ENCODE assay signal across 8 mouse cellular contexts in genomic region chr4:43577237-43577881, GRCm38 (mm10). TPM values are rescaled to one million over a fixed set of nuclear protein-coding genes. Genes with fewer than 3 reads are reported as not detected.
DNase-seq lines count a peak whose midpoint lies in the region; ATAC-seq lines count a peak whose summit lies in the region.

No protein-coding gene starts in this region.

- no peak overlapping the region for H3K27ac ChIP-seq in kidney, embryonic 15.5 days
- peak overlapping the region; percentile 35; the same call in 1 of the 2 replicates for H3K27ac ChIP-seq in brown adipose tissue, adult 24 weeks (replicated peaks; ENCODE audit: low read depth, low read length)
- H3K27ac ChIP-seq in hindbrain, embryonic 14.5 days, result no peak overlapping the region
- H3K27ac ChIP-seq in midbrain, embryonic 14.5 days (replicated peaks; ENCODE audit: low read depth, low read length), result no peak overlapping the region

- no peak for ATAC-seq in kidney, embryonic 15.5 days (replicated peaks; ENCODE audit: low FRiP score)
- no peak for ATAC-seq in hindbrain, embryonic 14.5 days (ENCODE audit: low FRiP score)
- no peak for ATAC-seq in midbrain, embryonic 14.5 days (ENCODE audit: low FRiP score, low TSS enrichment)
- ATAC-seq in activated CD4-positive, CD25-positive, alpha-beta regulatory T cell, adult 4 months, result no peak

- H3K27me3 ChIP-seq in kidney, embryonic 15.5 days, result no peaks in the 10 kb centered on the region
- H3K27me3 ChIP-seq in hindbrain, embryonic 14.5 days (ENCODE audit: control insufficient read depth, insufficient read depth, low read length), result no peaks in the 10 kb centered on the region
- no peaks in the 10 kb centered on the region for H3K27me3 ChIP-seq in midbrain, embryonic 14.5 days (ENCODE audit: control insufficient read depth, insufficient read depth, low read length)

- H3K4me3 ChIP-seq in kidney, embryonic 15.5 days (replicated peaks), result peak overlapping the region; percentile 62
- H3K4me3 ChIP-seq in brown adipose tissue, adult 24 weeks (ENCODE audit: insufficient read depth, low read depth, low read length), result peak overlapping the region; percentile 85
- H3K4me3 ChIP-seq in hindbrain, embryonic 14.5 days (replicated peaks; ENCODE audit: low read length), result peak overlapping the region; percentile 94
- H3K4me3 ChIP-seq in midbrain, embryonic 14.5 days (replicated peaks; ENCODE audit: low read depth, low read length), result peak overlapping the region; percentile 85

- H3K4me2 ChIP-seq in kidney, embryonic 15.5 days, result peak overlapping the region; percentile 81
- H3K4me2 ChIP-seq in hindbrain, embryonic 14.5 days (replicated peaks), result peak overlapping the region; percentile 98
- H3K4me2 ChIP-seq in midbrain, embryonic 14.5 days (ENCODE audit: low read length), result peak overlapping the region; percentile 83

- DNase-seq in kidney, postnatal 36 days, result no peak
- DNase-seq in hindbrain, embryonic 14.5 days (ENCODE audit: low spot score), result no peak
- no peak for DNase-seq in midbrain, embryonic 14.5 days
- no peak for DNase-seq in layer of hippocampus, adult 9-10 months (ENCODE audit: low spot score)
- DNase-seq in kidney, adult 9 months, result no peak

- H3K9ac ChIP-seq in kidney, embryonic 15.5 days, result peak overlapping the region; percentile 72
- peak overlapping the region; percentile 89 for H3K9ac ChIP-seq in hindbrain, embryonic 14.5 days
- peak overlapping the region; percentile 88 for H3K9ac ChIP-seq in midbrain, embryonic 14.5 days (replicated peaks; ENCODE audit: low read length)

- peaks cover 44% of the 10 kb centered on the region for H3K36me3 ChIP-seq in kidney, embryonic 15.5 days
- peaks cover 40% of the 10 kb centered on the region for H3K36me3 ChIP-seq in hindbrain, embryonic 14.5 days (replicated peaks; ENCODE audit: control insufficient read depth, insufficient read depth)
- H3K36me3 ChIP-seq in midbrain, embryonic 14.5 days (ENCODE audit: control insufficient read depth, insufficient read depth, low read length), result peaks cover 38% of the 10 kb centered on the region

- H3K9me3 ChIP-seq in kidney, embryonic 15.5 days (replicated peaks), result no peaks in the 10 kb centered on the region
- H3K9me3 ChIP-seq in hindbrain, embryonic 14.5 days (ENCODE audit: control insufficient read depth, low read length), result no peaks in the 10 kb centered on the region
- no peaks in the 10 kb centered on the region for H3K9me3 ChIP-seq in midbrain, embryonic 14.5 days (ENCODE audit: control insufficient read depth, low read length)

- peaks cover 45% of the 10 kb centered on the region for H3K4me1 ChIP-seq in kidney, embryonic 15.5 days
- H3K4me1 ChIP-seq in brown adipose tissue, adult 24 weeks (ENCODE audit: control insufficient read depth, insufficient read depth, insufficient read length, low read length), result peaks cover 6% of the 10 kb centered on the region; the same call in 1 of the 2 replicates
- H3K4me1 ChIP-seq in hindbrain, embryonic 14.5 days (replicated peaks; ENCODE audit: control insufficient read depth, insufficient read depth, low read length), result peaks cover 48% of the 10 kb centered on the region
- H3K4me1 ChIP-seq in midbrain, embryonic 14.5 days (ENCODE audit: control insufficient read depth, insufficient read depth, low read length), result peaks cover 39% of the 10 kb centered on the region

- 38% methylated on average over 8 of the region's 8 CpGs for WGBS in kidney, embryonic 15.5 days
- WGBS in hindbrain, embryonic 14.5 days, result 52% methylated on average over 8 of the region's 8 CpGs
- WGBS in midbrain, embryonic 14.5 days, result 62% methylated on average over 8 of the region's 8 CpGs

RNA-seq across cellular contexts. Expression of gene Rgp1, which starts 1.2 kb away (rescaled TPM):
- polyA plus RNA-seq in kidney, embryonic 15.5 days (2015; fragmentation: Nextera tagmentation; extraction: Ambion mirVana), result 29.3 and 30.7 TPM in 2 replicates
- polyA plus RNA-seq in brown adipose tissue, adult 24 weeks (2012; ENCODE audit: insufficient read depth, insufficient read length, missing spikeins), result 14.6 and 17.2 TPM in 2 replicates
- polyA plus RNA-seq in hindbrain, embryonic 14.5 days (2014; fragmentation: Nextera tagmentation; extraction: Ambion mirVana), result 21.7 and 25.2 TPM in 2 replicates
- 27.2 and 28.5 TPM in 2 replicates for polyA plus RNA-seq in midbrain, embryonic 14.5 days (2014; fragmentation: Nextera tagmentation; extraction: Ambion mirVana)
- 10 to 100 TPM; 10.8 to 12.4 TPM for polyA plus RNA-seq in activated CD4-positive, CD25-positive, alpha-beta regulatory T cell, adult 4 months (2017; shearing (Covaris generic))

RNA-seq across cellular contexts. Expression of gene Gba2, which starts 1.3 kb away (rescaled TPM):
- polyA plus RNA-seq in kidney, embryonic 15.5 days (2015; fragmentation: Nextera tagmentation; extraction: Ambion mirVana), result 20.4 and 22.7 TPM in 2 replicates
- 2.3 and 3.6 TPM in 2 replicates for polyA plus RNA-seq in brown adipose tissue, adult 24 weeks (2012; ENCODE audit: insufficient read depth, insufficient read length, missing spikeins)
- 44.5 and 49.7 TPM in 2 replicates for polyA plus RNA-seq in hindbrain, embryonic 14.5 days (2014; fragmentation: Nextera tagmentation; extraction: Ambion mirVana)
- polyA plus RNA-seq in midbrain, embryonic 14.5 days (2014; fragmentation: Nextera tagmentation; extraction: Ambion mirVana), result 50.5 and 53.4 TPM in 2 replicates
- polyA plus RNA-seq in activated CD4-positive, CD25-positive, alpha-beta regulatory T cell, adult 4 months (2017; shearing (Covaris generic)), result 10 to 100 TPM; 12.7 to 14.4 TPM

RNA-seq across cellular contexts. Expression of gene Msmp, which starts 6.9 kb away (rescaled TPM):
- 1.3 and 2.6 TPM in 2 replicates for polyA plus RNA-seq in kidney, embryonic 15.5 days (2015; fragmentation: Nextera tagmentation; extraction: Ambion mirVana)
- 1.5 TPM in 1 of 2 replicates, not detected in the other for polyA plus RNA-seq in brown adipose tissue, adult 24 weeks (2012; ENCODE audit: insufficient read depth, insufficient read length, missing spikeins)
- polyA plus RNA-seq in hindbrain, embryonic 14.5 days (2014; fragmentation: Nextera tagmentation; extraction: Ambion mirVana), result 1.0 and 1.9 TPM in 2 replicates
- 2.1 TPM in 2 replicates for polyA plus RNA-seq in midbrain, embryonic 14.5 days (2014; fragmentation: Nextera tagmentation; extraction: Ambion mirVana)
- polyA plus RNA-seq in activated CD4-positive, CD25-positive, alpha-beta regulatory T cell, adult 4 months (2017; shearing (Covaris generic)), result not detected

RNA-seq across cellular contexts. Expression of gene Tln1, which starts 14.9 kb away (rescaled TPM):
- polyA plus RNA-seq in kidney, embryonic 15.5 days (2015; fragmentation: Nextera tagmentation; extraction: Ambion mirVana), result 71.8 and 81.0 TPM in 2 replicates
- 55.6 and 61.1 TPM in 2 replicates for polyA plus RNA-seq in brown adipose tissue, adult 24 weeks (2012; ENCODE audit: insufficient read depth, insufficient read length, missing spikeins)
- polyA plus RNA-seq in hindbrain, embryonic 14.5 days (2014; fragmentation: Nextera tagmentation; extraction: Ambion mirVana), result 57.5 and 62.8 TPM in 2 replicates
- polyA plus RNA-seq in midbrain, embryonic 14.5 days (2014; fragmentation: Nextera tagmentation; extraction: Ambion mirVana), result 60.3 and 65.5 TPM in 2 replicates
- 100 to 1,000 TPM in 1 of 2 experiments, 10 to 100 TPM in 1; 86.9 to 116 TPM for polyA plus RNA-seq in activated CD4-positive, CD25-positive, alpha-beta regulatory T cell, adult 4 months (2017; shearing (Covaris generic))

RNA-seq across cellular contexts. Expression of gene Creb3, which starts 15.2 kb away (rescaled TPM):
- 61.6 and 66.4 TPM in 2 replicates for polyA plus RNA-seq in kidney, embryonic 15.5 days (2015; fragmentation: Nextera tagmentation; extraction: Ambion mirVana)
- 18.1 TPM in 2 replicates for polyA plus RNA-seq in brown adipose tissue, adult 24 weeks (2012; ENCODE audit: insufficient read depth, insufficient read length, missing spikeins)
- 80.0 and 82.3 TPM in 2 replicates for polyA plus RNA-seq in hindbrain, embryonic 14.5 days (2014; fragmentation: Nextera tagmentation; extraction: Ambion mirVana)
- polyA plus RNA-seq in midbrain, embryonic 14.5 days (2014; fragmentation: Nextera tagmentation; extraction: Ambion mirVana), result 80.9 and 82.8 TPM in 2 replicates
- 100 to 1,000 TPM; 101 to 104 TPM for polyA plus RNA-seq in activated CD4-positive, CD25-positive, alpha-beta regulatory T cell, adult 4 months (2017; shearing (Covaris generic))
